Mouse (Mus musculus) kidney, adult 2 months (tissue): Measurements from ENCODE around the gene Brms1l.

ENCODE experiments used
- CTCF ChIP-seq: fragments of 200-500 bp; conservative IDR thresholded peaks from 2 replicates; pipeline ENCODE4 v1.5.1; 2011; ENCODE audit warnings: low read depth, mild to moderate bottlenecking, control low read depth, low read length, moderate library complexity, mixed read lengths; ENCODE audit not compliant: insufficient read depth, insufficient read length
- POLR2A ChIP-seq: fragments of 200-500 bp; IDR thresholded peaks from one replicate; pipeline ENCODE4 v1.6.1; 2011; ENCODE audit warnings: low read depth, low read length, control low read depth

GRCm38 (mm10) chr12:55859409-55860349 is 23.6 kb downstream of the Brms1l start:
- TF ChIP-seq CTCF (no peak), POLR2A (no peak)
